Mouse (Mus musculus) liver, adult 2 months (tissue): ENCODE measurements around the gene Cntnap1. TPM values are rescaled to one million over a fixed set of nuclear protein-coding genes. Genes with fewer than 3 reads are reported as not detected.

Experiments used
- DNase-seq: peaks from one replicate; pipeline ENCODE4 v3.0.0-alpha.2; 2011; ENCODE audit warnings: low read depth, low spot score; ENCODE audit errors: extremely low read depth
- H3K27ac ChIP-seq: fragments of 200-500 bp; replicated peaks from 2 replicates; pipeline ENCODE4 v1.5.1; 2012; ENCODE audit warnings: low read depth, mild to moderate bottlenecking, control low read depth, inconsistent platforms, low read length; ENCODE audit not compliant: insufficient read depth
- H3K27me3 ChIP-seq: fragments of 200-500 bp; 2 replicates; pipeline ENCODE4 v1.6.1; 2012; ENCODE audit warnings: mild to moderate bottlenecking, moderate library complexity, low read length, inconsistent platforms; ENCODE audit not compliant: control insufficient read depth, insufficient read depth
- H3K36me3 ChIP-seq: fragments of 200-500 bp; 2 replicates; pipeline ENCODE4 v1.6.1; 2012; ENCODE audit warnings: low read length, inconsistent platforms; ENCODE audit not compliant: control insufficient read depth, insufficient read depth
- H3K4me1 ChIP-seq: fragments of 200-500 bp; 2 replicates; pipeline ENCODE4 v1.6.1; 2011; ENCODE audit warnings: low read length; ENCODE audit not compliant: control insufficient read depth, insufficient read depth
- H3K4me3 ChIP-seq: fragments of 200-500 bp; 2 replicates; pipeline ENCODE4 v1.5.1; 2011; ENCODE audit warnings: low read depth, mild to moderate bottlenecking, control low read depth, low read length, moderate library complexity; ENCODE audit not compliant: insufficient read depth
- H3K79me2 ChIP-seq: fragments of 200-500 bp; 2 replicates; pipeline ENCODE4 v1.6.1; 2012; ENCODE audit warnings: inconsistent platforms, mild to moderate bottlenecking, low read length, moderate library complexity; ENCODE audit not compliant: control insufficient read depth, insufficient read depth
- H3K9ac ChIP-seq: fragments of 200-500 bp; 2 replicates; pipeline ENCODE4 v1.6.1; 2012; ENCODE audit warnings: low read depth, mild to moderate bottlenecking, control low read depth, inconsistent platforms, low read length
- CTCF ChIP-seq: fragments of 200-500 bp; IDR thresholded peaks from 2 replicates; pipeline ENCODE4 v1.5.1; 2011; ENCODE audit warnings: low read depth, low read length, control low read depth
- POLR2A ChIP-seq: fragments of 200-500 bp; IDR thresholded peaks from 2 replicates; pipeline ENCODE4 v1.6.1; 2011; ENCODE audit warnings: low read length, control low read depth; ENCODE audit not compliant: insufficient read depth; ENCODE audit errors: extremely low read depth
- WGBS: fragments of 180-500 bp; shearing (Covaris S2); methylation state at CpG from one replicate; pipeline ENCODE4 v1.1.7; 2018; 5-methylcytosine and 5-hydroxymethylcytosine counted together
- polyA plus RNA-seq: library from polyadenylated mRNA; depleted of rRNA; stranded (reverse); fragments of >200 nt; gene quantifications from 2 replicates; pipeline ENCODE4 v1.2.3, GENCODE M21; 2012
- total RNA-seq: library from RNA; depleted of rRNA; stranded (reverse); fragments of >200 nt; gene quantifications from 2 replicates; pipeline ENCODE4 v1.2.3, GENCODE M21; 2014

Gene Cntnap1
- total and polyA plus RNA-seq, 2 experiments, result 0.46 to 0.88 TPM

DNA sequence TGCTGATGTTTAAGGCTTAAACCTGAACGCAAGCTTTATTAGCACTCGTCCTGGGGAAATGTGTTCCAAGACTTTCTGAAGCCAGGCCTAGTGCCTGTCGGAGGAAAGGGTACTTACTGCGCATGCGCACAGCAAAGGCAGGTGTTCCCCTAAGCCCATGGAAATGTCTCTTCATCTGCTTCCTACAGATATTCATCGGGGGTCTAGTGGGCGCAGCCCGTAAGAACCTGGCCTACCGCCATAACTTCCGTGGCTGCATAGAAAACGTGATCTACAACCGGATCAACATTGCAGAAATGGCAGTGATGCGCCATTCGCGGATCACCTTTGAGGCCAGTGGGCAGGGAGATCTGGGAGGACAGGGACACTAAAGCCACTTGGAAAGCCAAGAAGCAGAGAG is 9.0 kb downstream of the Cntnap1 start:
- WGBS, result 79% methylated on average over 15 of the region's 15 CpGs
- Histone ChIP-seq H3K4me1 (peaks cover 3% of the 10 kb centered on the region; the same call in 1 of the 2 replicates), H3K27ac (no peak overlapping the region), H3K4me3 (no peak overlapping the region), H3K79me2 (no peaks in the 10 kb centered on the region), H3K27me3 (no peaks in the 10 kb centered on the region), H3K36me3 (no peaks in the 10 kb centered on the region), H3K9ac (no peak overlapping the region)
- no peak for TF ChIP-seq CTCF
- TF ChIP-seq POLR2A, result no peak
- no peak for DNase-seq

DNA sequence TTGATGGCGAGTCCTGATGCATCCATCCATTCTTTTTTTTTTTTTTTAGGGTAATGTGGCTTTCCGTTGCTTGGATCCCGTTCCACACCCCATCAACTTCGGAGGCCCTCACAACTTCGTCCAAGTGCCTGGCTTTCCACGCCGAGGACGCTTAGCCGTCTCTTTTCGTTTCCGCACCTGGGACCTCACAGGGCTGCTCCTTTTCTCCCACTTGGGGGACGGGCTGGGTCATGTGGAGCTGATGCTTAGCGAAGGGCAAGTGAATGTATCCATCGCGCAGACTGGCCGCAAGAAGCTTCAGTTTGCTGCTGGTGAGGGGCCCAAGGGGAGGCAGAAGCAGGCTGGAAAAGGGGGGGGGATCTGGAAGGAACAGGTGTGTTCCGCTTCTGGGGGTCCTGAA is 9.9 kb downstream of the Cntnap1 start:
- H3K9ac ChIP-seq, result no peak overlapping the region
- no peaks in the 10 kb centered on the region for H3K36me3 ChIP-seq
- H3K4me1 ChIP-seq, result peaks cover 3% of the 10 kb centered on the region; the same call in 1 of the 2 replicates
- DNase-seq, result no peak
- H3K27me3 ChIP-seq, result no peaks in the 10 kb centered on the region
- no peaks in the 10 kb centered on the region for H3K79me2 ChIP-seq
- WGBS, result 62% methylated on average over 17 of the region's 17 CpGs
- no peak for TF ChIP-seq POLR2A
- no peak for TF ChIP-seq CTCF
- no peak overlapping the region for H3K4me3 ChIP-seq
- no peak overlapping the region for H3K27ac ChIP-seq

DNA sequence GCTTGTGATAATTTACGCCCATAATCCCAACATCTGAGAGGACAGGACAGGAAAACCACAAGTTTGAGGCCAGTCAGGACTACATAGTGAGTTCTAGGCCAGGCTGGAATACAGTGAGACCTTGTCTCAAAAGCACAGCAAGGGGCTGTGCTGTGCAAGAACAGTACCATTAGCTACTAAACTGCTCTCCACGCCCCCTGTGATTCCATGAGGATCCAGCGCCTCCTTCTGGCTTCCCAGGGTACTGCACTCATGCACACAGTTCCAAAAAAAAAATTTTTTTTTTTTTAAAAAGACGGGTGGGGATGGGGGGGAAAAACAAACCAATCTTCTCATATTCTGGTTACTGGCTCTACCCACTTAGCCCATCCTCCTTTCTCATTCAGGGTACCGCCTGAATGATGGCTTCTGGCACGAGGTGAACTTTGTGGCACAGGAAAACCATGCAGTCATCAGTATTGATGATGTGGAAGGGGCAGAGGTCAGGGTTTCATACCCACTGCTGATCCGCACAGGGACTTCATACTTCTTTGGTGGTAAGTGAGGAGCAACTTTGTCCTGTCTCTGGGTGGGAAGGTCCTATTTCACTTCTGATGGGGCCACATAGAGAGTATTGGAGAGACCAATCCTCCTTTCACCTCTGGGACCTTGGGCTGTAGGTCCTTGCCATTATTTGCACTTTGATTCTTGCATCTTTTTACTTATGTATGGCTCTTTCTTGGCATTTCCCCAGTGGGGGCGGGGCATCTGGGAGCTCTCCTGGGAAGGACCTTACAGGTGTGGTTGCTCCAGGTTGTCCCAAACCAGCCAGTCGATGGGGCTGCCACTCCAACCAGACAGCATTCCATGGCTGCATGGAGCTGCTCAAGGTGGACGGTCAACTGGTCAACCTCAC is 10.8 kb downstream of the Cntnap1 start:
- Histone ChIP-seq H3K27ac (no peak overlapping the region), H3K36me3 (no peaks in the 10 kb centered on the region), H3K79me2 (no peaks in the 10 kb centered on the region), H3K4me3 (no peak overlapping the region), H3K9ac (no peak overlapping the region), H3K27me3 (no peaks in the 10 kb centered on the region), H3K4me1 (peaks cover 3% of the 10 kb centered on the region; the same call in 1 of the 2 replicates)
- DNase-seq, result no peak
- 34% methylated on average over 10 of the region's 10 CpGs for whole genome bisulfite sequencing
- TF ChIP-seq POLR2A (no peak), CTCF (peak; percentile 84)

DNA sequence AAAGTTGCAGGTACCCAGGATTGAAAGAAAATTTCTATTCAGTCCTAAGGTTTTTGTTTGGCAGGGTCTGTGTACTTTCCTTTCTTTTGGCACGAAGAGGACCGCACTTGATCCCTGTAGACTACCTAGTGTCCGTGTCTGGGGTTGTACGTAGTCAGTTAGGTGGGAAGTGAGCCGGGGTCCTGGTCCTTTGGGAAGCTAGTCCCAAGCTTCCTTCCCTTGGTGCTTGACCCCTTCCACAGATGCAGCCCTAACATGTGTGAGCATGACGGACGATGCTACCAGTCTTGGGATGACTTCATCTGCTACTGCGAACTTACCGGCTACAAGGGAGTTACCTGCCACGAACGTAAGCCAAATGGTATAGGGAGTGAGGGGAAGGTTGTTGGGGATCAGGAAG is 11.6 kb downstream of the Cntnap1 start:
- H3K36me3 ChIP-seq, result no peaks in the 10 kb centered on the region
- H3K27ac ChIP-seq, result no peak overlapping the region
- H3K27me3 ChIP-seq, result no peaks in the 10 kb centered on the region
- no peak for TF ChIP-seq POLR2A
- no peak for TF ChIP-seq CTCF
- 96% methylated on average over 11 of the region's 11 CpGs for WGBS
- peaks cover 3% of the 10 kb centered on the region; the same call in 1 of the 2 replicates for H3K4me1 ChIP-seq
- no peak overlapping the region for H3K4me3 ChIP-seq
- H3K79me2 ChIP-seq, result no peaks in the 10 kb centered on the region
- DNase-seq, result no peak
- no peak overlapping the region for H3K9ac ChIP-seq

DNA sequence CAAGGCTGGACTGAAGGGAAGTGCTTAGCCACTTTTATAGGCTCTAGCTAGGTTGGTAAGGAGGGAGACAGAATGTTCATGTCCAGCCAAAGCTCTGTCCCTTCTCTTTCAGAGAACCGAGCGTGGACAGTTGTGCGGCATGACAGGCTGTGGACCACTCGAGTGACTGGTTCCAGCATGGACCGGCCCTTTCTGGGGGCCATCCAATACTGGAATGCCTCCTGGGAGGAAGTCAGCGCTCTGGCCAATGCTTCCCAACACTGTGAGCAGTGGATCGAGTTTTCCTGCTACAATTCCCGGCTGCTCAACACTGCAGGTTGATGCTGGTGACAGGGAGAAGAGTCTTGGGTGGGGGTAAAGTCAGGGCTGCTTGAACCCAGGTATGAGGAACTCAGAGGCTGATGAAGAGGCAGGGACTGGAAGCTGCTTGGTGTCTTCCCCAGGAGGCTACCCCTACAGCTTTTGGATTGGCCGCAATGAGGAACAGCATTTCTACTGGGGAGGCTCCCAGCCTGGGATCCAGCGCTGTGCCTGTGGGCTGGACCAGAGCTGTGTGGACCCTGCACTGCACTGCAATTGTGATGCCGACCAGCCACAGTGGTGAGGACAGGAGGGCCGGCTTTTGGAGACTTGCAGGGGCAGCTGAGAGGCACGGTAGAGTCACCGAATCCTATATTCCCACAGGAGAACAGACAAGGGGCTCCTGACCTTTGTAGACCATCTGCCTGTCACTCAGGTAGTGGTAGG is 12.6 kb downstream of the Cntnap1 start:
- 87% methylated on average over 14 of the region's 14 CpGs for WGBS
- Histone ChIP-seq H3K27me3 (no peaks in the 10 kb centered on the region), H3K27ac (no peak overlapping the region), H3K4me3 (no peak overlapping the region), H3K79me2 (no peaks in the 10 kb centered on the region), H3K9ac (no peak overlapping the region), H3K36me3 (no peaks in the 10 kb centered on the region), H3K4me1 (peaks cover 3% of the 10 kb centered on the region; the same call in 1 of the 2 replicates)
- TF ChIP-seq CTCF (no peak), POLR2A (no peak)
- no peak for DNase-seq

DNA sequence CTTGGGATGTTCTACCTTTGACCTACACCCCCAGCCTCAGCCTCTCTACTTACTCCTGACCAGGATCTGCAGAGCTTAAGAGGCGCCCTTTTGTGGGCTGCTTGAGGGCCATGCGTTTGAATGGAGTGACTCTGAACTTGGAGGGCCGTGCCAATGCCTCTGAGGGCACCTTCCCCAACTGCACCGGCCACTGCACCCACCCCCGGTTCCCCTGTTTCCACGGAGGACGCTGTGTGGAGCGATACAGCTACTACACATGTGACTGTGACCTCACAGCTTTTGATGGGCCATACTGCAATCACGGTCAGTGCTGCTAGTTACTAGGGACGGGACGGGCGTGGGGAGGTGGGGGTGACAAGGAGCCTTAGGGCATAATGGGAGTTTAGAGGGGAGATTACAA is 14.7 kb downstream of the Cntnap1 start:
- peaks cover 3% of the 10 kb centered on the region; the same call in 1 of the 2 replicates for H3K4me1 ChIP-seq
- no peak overlapping the region for H3K9ac ChIP-seq
- H3K27ac ChIP-seq, result no peak overlapping the region
- no peak for DNase-seq
- no peak for TF ChIP-seq POLR2A
- no peak for TF ChIP-seq CTCF
- 93% methylated on average over 12 of the region's 12 CpGs for WGBS
- no peaks in the 10 kb centered on the region for H3K36me3 ChIP-seq
- no peaks in the 10 kb centered on the region for H3K27me3 ChIP-seq
- no peak overlapping the region for H3K4me3 ChIP-seq
- no peaks in the 10 kb centered on the region for H3K79me2 ChIP-seq
